Mouse (Mus musculus) liver, embryonic 14.5 days (tissue): Measurements from ENCODE around the gene Gab1.

Experiments used
- CTCF ChIP-seq: IDR thresholded peaks from 2 replicates; pipeline ENCODE4 v1.5.1; 2016; ENCODE audit warnings: antibody characterized with exemption, low read depth, control low read depth
- EP300 ChIP-seq: IDR thresholded peaks from 2 replicates; pipeline ENCODE4 v1.6.1; 2016; ENCODE audit warnings: antibody characterized with exemption, low read depth

- TF ChIP-seq CTCF (0 out of 2 replicates have a peak, but pooled peaks have one; percentile 5), EP300 (no peak)
Observed at GRCm38 (mm10) chr8:80842514-80842913, 37.8 kb downstream of the Gab1 start.
